Mouse (Mus musculus): Measurements from ENCODE around the gene Smbd1. TPM values are rescaled to one million over a fixed set of nuclear protein-coding genes. Genes with fewer than 3 reads are reported as not detected.

The Smbd1 gene
- not detected in 2 replicates for polyA plus RNA-seq (2012; rRNA removed)

- Histone ChIP-seq H3K4me1 (ENCODE audit: control insufficient read depth, insufficient read depth, low read length) (peaks cover 10% of the 10 kb centered on the region; the same call in 1 of the 2 replicates), H3K27me3 (replicated peaks; ENCODE audit: control insufficient read depth, insufficient read depth, low read length) (no peaks in the 10 kb centered on the region), H3K4me3 (ENCODE audit: insufficient read depth, low read depth, low read length) (no peak within 1 kb of the TSS), H3K27ac (ENCODE audit: insufficient read depth, low read depth, low read length) (no peak within 1 kb of the TSS), H3K36me3 (ENCODE audit: control insufficient read depth, insufficient read depth, low read length) (no peaks in the 10 kb centered on the region)
- 90% methylated on average over 4 of the region's 4 CpGs for WGBS
- no peak for TF ChIP-seq POLR2A (IDR thresholded peaks at IDR 0.05; ENCODE audit: low read depth, low read length)
- no peak for TF ChIP-seq CTCF (conservative IDR thresholded peaks at IDR 0.05; ENCODE audit: insufficient read depth, insufficient read length, low read depth, low read length)
- no peak for DNase-seq
These were observed at the start of gene Smbd1 for GRCm38 (mm10) chr16:32810321-32810720. Gene Smbd1, minus strand, starts transcription at chr16:32810477.

- 0 out of 2 replicates have a peak overlapping the region, but pooled peaks have one; percentile 46 for H3K27ac ChIP-seq (ENCODE audit: insufficient read depth, low read depth, low read length)
- peaks cover 4% of the 10 kb centered on the region for H3K4me1 ChIP-seq (ENCODE audit: control insufficient read depth, insufficient read depth, low read length)
- no peaks in the 10 kb centered on the region for H3K27me3 ChIP-seq (replicated peaks; ENCODE audit: control insufficient read depth, insufficient read depth, low read length)
- TF ChIP-seq POLR2A (IDR thresholded peaks at IDR 0.05; ENCODE audit: low read depth, low read length) = no peak
- no peak for TF ChIP-seq CTCF (conservative IDR thresholded peaks at IDR 0.05; ENCODE audit: insufficient read depth, insufficient read length, low read depth, low read length)
- WGBS = 61% methylated on average over 12 of the region's 12 CpGs
- DNase-seq = no peak
- H3K36me3 ChIP-seq (ENCODE audit: control insufficient read depth, insufficient read depth, low read length) = no peaks in the 10 kb centered on the region
- no peak overlapping the region for H3K4me3 ChIP-seq (ENCODE audit: insufficient read depth, low read depth, low read length)
These were observed 48.7 kb upstream of the Smbd1 start for GRCm38 (mm10) chr16:32858771-32859636.

GRCm38 (mm10) chr16:32858356-32858755, 48.1 kb upstream of the Smbd1 start:
- DNase-seq = no peak
- Histone ChIP-seq H3K27me3 (replicated peaks; ENCODE audit: control insufficient read depth, insufficient read depth, low read length) (no peaks in the 10 kb centered on the region), H3K27ac (ENCODE audit: insufficient read depth, low read depth, low read length) (0 out of 2 replicates have a peak overlapping the region, but pooled peaks have one; percentile 46), H3K36me3 (ENCODE audit: control insufficient read depth, insufficient read depth, low read length) (no peaks in the 10 kb centered on the region), H3K4me1 (ENCODE audit: control insufficient read depth, insufficient read depth, low read length) (peaks cover 4% of the 10 kb centered on the region), H3K4me3 (ENCODE audit: insufficient read depth, low read depth, low read length) (no peak overlapping the region)
- TF ChIP-seq CTCF (conservative IDR thresholded peaks at IDR 0.05; ENCODE audit: insufficient read depth, insufficient read length, low read depth, low read length) (no peak), POLR2A (IDR thresholded peaks at IDR 0.05; ENCODE audit: low read depth, low read length) (no peak)
- WGBS = 66% methylated on average over 4 of the region's 4 CpGs

GRCm38 (mm10) chr16:32856751-32857150, 46.5 kb upstream of the Smbd1 start:
- WGBS = 96% methylated on average over 3 of the region's 3 CpGs
- Histone ChIP-seq H3K4me3 (ENCODE audit: insufficient read depth, low read depth, low read length) (no peak overlapping the region), H3K36me3 (ENCODE audit: control insufficient read depth, insufficient read depth, low read length) (no peaks in the 10 kb centered on the region), H3K4me1 (ENCODE audit: control insufficient read depth, insufficient read depth, low read length) (peaks cover 4% of the 10 kb centered on the region), H3K27me3 (replicated peaks; ENCODE audit: control insufficient read depth, insufficient read depth, low read length) (no peaks in the 10 kb centered on the region), H3K27ac (ENCODE audit: insufficient read depth, low read depth, low read length) (no peak overlapping the region)
- no peak for DNase-seq
- TF ChIP-seq POLR2A (IDR thresholded peaks at IDR 0.05; ENCODE audit: low read depth, low read length) = no peak
- TF ChIP-seq CTCF (conservative IDR thresholded peaks at IDR 0.05; ENCODE audit: insufficient read depth, insufficient read length, low read depth, low read length) = no peak

- Histone ChIP-seq H3K4me3 (ENCODE audit: insufficient read depth, low read depth, low read length) (no peak overlapping the region), H3K27ac (ENCODE audit: insufficient read depth, low read depth, low read length) (peak overlapping the region; percentile 52; the same call in 1 of the 2 replicates), H3K36me3 (ENCODE audit: control insufficient read depth, insufficient read depth, low read length) (no peaks in the 10 kb centered on the region), H3K4me1 (ENCODE audit: control insufficient read depth, insufficient read depth, low read length) (peaks cover 4% of the 10 kb centered on the region), H3K27me3 (replicated peaks; ENCODE audit: control insufficient read depth, insufficient read depth, low read length) (no peaks in the 10 kb centered on the region)
- TF ChIP-seq POLR2A (IDR thresholded peaks at IDR 0.05; ENCODE audit: low read depth, low read length) (no peak), CTCF (conservative IDR thresholded peaks at IDR 0.05; ENCODE audit: insufficient read depth, insufficient read length, low read depth, low read length) (no peak)
- WGBS = 54% methylated on average over 2 of the region's 2 CpGs
- peak; percentile 50 for DNase-seq
These were observed 43.8 kb upstream of the Smbd1 start for GRCm38 (mm10) chr16:32854050-32854571.

GRCm38 (mm10) chr16:32853492-32854049, 43.3 kb upstream of the Smbd1 start:
- WGBS = 66% methylated on average over 13 of the region's 13 CpGs
- TF ChIP-seq POLR2A (IDR thresholded peaks at IDR 0.05; ENCODE audit: low read depth, low read length) = no peak
- peaks cover 4% of the 10 kb centered on the region for H3K4me1 ChIP-seq (ENCODE audit: control insufficient read depth, insufficient read depth, low read length)
- no peaks in the 10 kb centered on the region for H3K27me3 ChIP-seq (replicated peaks; ENCODE audit: control insufficient read depth, insufficient read depth, low read length)
- H3K27ac ChIP-seq (ENCODE audit: insufficient read depth, low read depth, low read length) = peak overlapping the region; percentile 60
- H3K4me3 ChIP-seq (ENCODE audit: insufficient read depth, low read depth, low read length) = no peak overlapping the region
- DNase-seq = peak; percentile 43
- H3K36me3 ChIP-seq (ENCODE audit: control insufficient read depth, insufficient read depth, low read length) = no peaks in the 10 kb centered on the region

All from kidney, adult 2 months (tissue).